Mouse (Mus musculus) thymus, adult 2 months (tissue): ENCODE measurements around the gene Gm4869.
"Not testable (repeated sequence)": the region's sequence is repeated elsewhere in the genome, so short reads cannot be mapped to it uniquely, and the experiment has no call there.

Source experiments
- CTCF ChIP-seq: fragments of 200-500 bp; IDR thresholded peaks from 2 replicates; pipeline ENCODE4 v1.5.1; 2012; ENCODE audit warnings: mild to moderate bottlenecking, control low read depth, low read length, moderate library complexity, borderline replicate concordance; ENCODE audit not compliant: control insufficient read depth, poor library complexity, insufficient read depth; ENCODE audit errors: extremely low read depth
- POLR2A ChIP-seq: fragments of 200-500 bp; IDR thresholded peaks from 2 replicates; pipeline ENCODE4 v1.6.1; 2012; ENCODE audit warnings: mild to moderate bottlenecking, low read length, control low read depth, moderate library complexity; ENCODE audit not compliant: control insufficient read depth, poor library complexity, insufficient read depth; ENCODE audit errors: extremely low read depth

DNA sequence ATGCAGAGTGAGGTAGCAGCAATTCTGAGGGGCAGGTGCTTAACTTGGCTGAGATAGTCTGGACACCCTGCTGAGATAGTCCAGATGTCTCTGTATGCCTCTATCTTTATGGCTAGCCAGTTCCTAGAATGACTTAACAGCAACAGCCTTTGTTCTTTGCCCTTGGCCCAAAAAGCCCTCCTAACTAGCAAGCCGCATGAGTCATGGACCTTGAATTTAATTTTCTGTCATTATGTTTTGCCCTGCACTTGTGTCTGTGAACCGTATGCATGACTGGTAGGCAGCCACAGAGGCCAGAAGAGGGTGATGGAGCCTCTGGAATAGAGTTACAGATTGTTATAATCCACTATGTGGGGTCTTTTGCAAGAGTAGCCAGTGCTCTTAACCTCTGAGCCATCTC, 17.7 kb downstream of the Gm4869 start:
- TF ChIP-seq CTCF, POLR2A: not testable (repeated sequence)
